Mouse (Mus musculus) embryonic facial prominence, embryonic 15.5 days (tissue): Measurements from ENCODE around the gene Tmem101. TPM values are rescaled to one million over a fixed set of nuclear protein-coding genes. Genes with fewer than 3 reads are reported as not detected.
A peak's percentile ranks its signal among the peaks of the same experiment; 100 is the strongest.

Experiments used
- ATAC-seq: fragments of 200-750 bp; cut with Nextera tagmentation; 2 replicates; pipeline ENCODE4 v1.8.0; 2017; ENCODE audit warnings: low read depth, moderate TSS enrichment; ENCODE audit not compliant: insufficient number of reproducible peaks, low FRiP score, low TSS enrichment
- H3K27ac ChIP-seq: fragments of 300-500 bp; sonication (generic); replicated peaks from 2 replicates; pipeline ENCODE4 v1.5.1; 2015; ENCODE audit warnings: mild to moderate bottlenecking, inconsistent platforms
- H3K27me3 ChIP-seq: fragments of 300-500 bp; sonication (generic); 2 replicates; pipeline ENCODE4 v1.6.1; 2015; ENCODE audit warnings: inconsistent platforms
- H3K36me3 ChIP-seq: fragments of 300-500 bp; sonication (generic); 2 replicates; pipeline ENCODE4 v1.6.1; 2015; ENCODE audit warnings: mild to moderate bottlenecking, inconsistent platforms
- H3K4me1 ChIP-seq: fragments of 300-500 bp; sonication (generic); 2 replicates; pipeline ENCODE4 v1.6.1; 2015; ENCODE audit warnings: inconsistent platforms
- H3K4me2 ChIP-seq: fragments of 300-500 bp; sonication (generic); replicated peaks from 2 replicates; pipeline ENCODE4 v1.6.1; 2015; ENCODE audit warnings: mild to moderate bottlenecking, inconsistent platforms
- H3K4me3 ChIP-seq: fragments of 300-500 bp; sonication (generic); replicated peaks from 2 replicates; pipeline ENCODE4 v1.5.1; 2015; ENCODE audit warnings: mild to moderate bottlenecking, inconsistent platforms
- H3K9ac ChIP-seq: fragments of 300-500 bp; sonication (generic); 2 replicates; pipeline ENCODE4 v1.6.1; 2015; ENCODE audit warnings: inconsistent platforms
- H3K9me3 ChIP-seq: fragments of 300-500 bp; sonication (generic); replicated peaks from 2 replicates; pipeline ENCODE4 v1.6.1; 2016; ENCODE audit warnings: inconsistent platforms
- WGBS: fragments of 180-500 bp; shearing (Covaris S2); methylation state at CpG from one replicate; pipeline ENCODE4 v1.1.7; 2015; 5-methylcytosine and 5-hydroxymethylcytosine counted together
- polyA plus RNA-seq: library from polyadenylated mRNA; unstranded; fragments of >200 nt; fragmentation: Nextera tagmentation; extraction: Ambion mirVana; gene quantifications from 2 replicates; pipeline ENCODE4 v1.2.1, GENCODE M21; 2015

Tmem101 gene
- polyA plus RNA-seq, 1 experiment from 2014 or later = 39.4 TPM

DNA sequence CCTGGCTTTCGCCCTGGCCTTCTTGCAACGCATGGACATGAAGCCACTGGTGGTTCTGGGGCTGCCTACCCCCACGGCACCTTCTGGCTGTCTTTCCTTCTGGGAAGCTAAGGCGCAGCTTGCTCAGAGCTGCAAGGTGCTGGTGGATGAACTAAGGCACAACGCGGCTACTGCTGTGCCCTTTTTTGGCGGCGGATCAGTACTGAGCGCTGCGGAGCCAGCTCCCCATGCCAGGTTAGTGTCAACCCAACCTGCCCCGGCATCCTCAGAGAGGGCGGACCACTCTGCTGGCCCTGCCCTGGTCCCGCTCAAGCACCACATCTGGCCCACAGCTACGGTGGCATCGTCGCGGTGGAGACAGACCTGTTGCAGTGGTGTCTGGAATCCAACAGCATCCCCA, 9.7 kb downstream of the Tmem101 start:
- ATAC-seq = no peak
- no peak overlapping the region for H3K9ac ChIP-seq
- H3K4me2 ChIP-seq = no peak overlapping the region
- peaks cover 73% of the 10 kb centered on the region for H3K27me3 ChIP-seq
- no peak overlapping the region for H3K4me3 ChIP-seq
- no peaks in the 10 kb centered on the region for H3K9me3 ChIP-seq
- H3K36me3 ChIP-seq = no peaks in the 10 kb centered on the region
- no peak overlapping the region for H3K27ac ChIP-seq
- H3K4me1 ChIP-seq = peaks cover 22% of the 10 kb centered on the region
- WGBS = 12% methylated on average over 17 of the region's 17 CpGs

DNA sequence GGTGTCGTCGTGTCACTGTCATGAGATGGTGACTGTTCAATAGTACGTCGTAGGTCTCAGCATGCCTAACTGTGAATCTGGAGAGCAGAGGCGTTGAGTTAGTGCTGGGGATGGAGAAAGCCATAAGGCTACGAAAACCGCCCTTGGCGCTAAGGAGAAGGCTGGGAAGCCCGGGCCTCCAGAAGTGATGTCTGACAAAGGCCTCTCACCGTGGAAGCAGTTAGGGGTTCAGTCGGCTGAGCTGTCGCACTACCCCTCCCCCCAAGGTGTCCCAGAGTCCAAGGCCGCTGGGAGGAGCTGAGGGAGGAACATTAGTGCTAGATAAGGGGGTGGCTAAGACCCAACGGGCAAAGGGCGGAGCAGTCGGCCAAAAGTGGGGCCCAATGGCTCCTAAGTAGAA, 10.2 kb downstream of the Tmem101 start:
- Histone ChIP-seq H3K9me3 (no peaks in the 10 kb centered on the region), H3K4me1 (peaks cover 22% of the 10 kb centered on the region), H3K9ac (no peak overlapping the region), H3K36me3 (no peaks in the 10 kb centered on the region), H3K4me2 (peak overlapping the region; percentile 55; the same call in 1 of the 2 replicates), H3K4me3 (peak overlapping the region; percentile 35; the same call in 1 of the 2 replicates), H3K27ac (no peak overlapping the region), H3K27me3 (peaks cover 73% of the 10 kb centered on the region)
- ATAC-seq = no peak
- 5% methylated on average over 16 of the region's 16 CpGs for WGBS

DNA sequence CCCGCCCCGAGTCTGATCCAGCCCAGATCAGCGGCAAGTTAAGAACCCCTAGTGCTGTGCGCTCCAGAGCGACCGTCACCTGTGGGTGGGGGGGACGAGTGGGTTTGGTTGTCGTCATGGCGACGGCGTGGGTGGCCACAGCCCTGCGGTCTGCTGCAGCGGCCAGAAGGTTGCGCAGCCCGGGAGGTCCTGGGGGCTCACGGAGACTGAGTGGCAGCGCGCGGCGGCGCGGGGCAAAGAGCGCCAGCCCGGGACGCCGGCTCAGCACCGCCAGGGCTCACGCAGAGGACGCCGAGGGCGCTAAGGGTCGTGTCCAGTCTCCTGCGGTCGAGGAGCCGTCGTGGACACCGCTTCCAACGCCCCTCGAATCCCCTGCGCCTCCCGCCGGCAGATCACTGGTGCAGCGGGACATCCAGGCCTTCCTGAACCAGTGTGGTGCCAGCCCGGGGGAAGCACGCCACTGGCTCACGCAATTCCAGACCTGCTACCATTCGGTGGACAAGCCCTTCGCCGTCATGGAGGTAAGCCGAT, 10.7 kb downstream of the Tmem101 start, which contains the start of gene Nags:
TSS of gene Nags (plus strand) at position 43 of the 531 bp plus-strand sequence.
- Histone ChIP-seq H3K9ac (no peak within 1 kb of the TSS), H3K4me1 (peaks cover 22% of the 10 kb centered on the region), H3K36me3 (no peaks in the 10 kb centered on the region), H3K27ac (no peak within 1 kb of the TSS), H3K4me3 (peak within 1 kb of the TSS; percentile 35), H3K9me3 (no peaks in the 10 kb centered on the region), H3K4me2 (peak within 1 kb of the TSS; percentile 55), H3K27me3 (peaks cover 73% of the 10 kb centered on the region)
- WGBS = 2% methylated on average over 50 of the region's 50 CpGs
- 0 out of 2 replicates have a peak, but pooled peaks have one; percentile 26 for ATAC-seq

DNA sequence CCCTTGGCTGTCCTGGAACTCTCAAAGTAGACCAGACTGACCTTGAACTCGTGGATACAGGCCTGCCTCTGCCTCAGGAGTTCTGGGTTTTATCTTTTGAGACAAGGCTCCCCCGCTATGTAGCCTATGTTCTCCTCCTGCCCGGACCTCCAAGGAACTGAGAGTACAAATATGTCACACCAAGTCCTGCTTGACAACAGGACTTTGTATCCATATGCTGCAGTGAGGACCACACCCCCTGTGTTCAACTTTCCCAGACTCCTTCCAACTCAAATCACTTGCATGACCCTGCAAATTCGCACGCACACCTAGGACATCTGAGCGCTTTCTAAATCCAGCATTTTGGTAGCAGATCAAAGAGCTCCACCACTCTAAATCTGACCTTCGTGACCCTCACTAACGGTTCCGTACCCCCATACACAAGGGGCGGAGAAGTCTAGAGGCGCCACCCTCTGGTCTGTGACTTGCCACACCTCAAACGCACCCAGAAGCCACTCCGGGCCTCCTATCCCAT, 11.2 kb downstream of the Tmem101 start:
- peaks cover 73% of the 10 kb centered on the region for H3K27me3 ChIP-seq
- ATAC-seq = no peak
- H3K4me2 ChIP-seq = peak overlapping the region; percentile 55
- peaks cover 22% of the 10 kb centered on the region for H3K4me1 ChIP-seq
- 26% methylated on average over 13 of the region's 13 CpGs for WGBS
- no peak overlapping the region for H3K27ac ChIP-seq
- H3K36me3 ChIP-seq = no peaks in the 10 kb centered on the region
- no peak overlapping the region for H3K9ac ChIP-seq
- H3K4me3 ChIP-seq = peak overlapping the region; percentile 35
- H3K9me3 ChIP-seq = no peaks in the 10 kb centered on the region

GRCm38 (mm10) chr11:102142355-102142754, 13.8 kb downstream of the Tmem101 start:
- Histone ChIP-seq H3K27me3 (peaks cover 50% of the 10 kb centered on the region), H3K4me2 (no peak overlapping the region), H3K4me3 (no peak overlapping the region), H3K9me3 (no peaks in the 10 kb centered on the region), H3K36me3 (no peaks in the 10 kb centered on the region), H3K9ac (no peak overlapping the region), H3K4me1 (peaks cover 24% of the 10 kb centered on the region), H3K27ac (no peak overlapping the region)
- WGBS = 67% methylated on average over 7 of the region's 7 CpGs
- ATAC-seq = no peak

DNA sequence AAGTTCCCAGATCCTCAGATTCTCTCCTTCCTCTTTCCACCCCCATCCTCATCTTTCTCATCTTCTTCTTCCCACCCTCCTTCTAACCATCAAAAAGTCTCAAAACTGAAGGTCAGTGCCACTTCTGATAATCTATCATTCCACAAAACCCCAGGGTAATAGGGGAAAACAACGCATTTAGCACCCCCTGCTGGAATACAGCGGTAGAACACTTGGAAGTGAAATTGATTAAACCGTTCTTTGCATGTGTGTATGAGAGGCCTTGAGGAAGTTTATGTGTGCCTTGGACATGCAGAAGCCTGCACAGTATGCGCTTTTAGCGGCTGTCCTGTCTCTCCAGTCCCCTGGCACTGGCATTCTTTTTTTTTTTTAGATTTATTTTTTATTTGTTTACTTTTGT, 15.7 kb downstream of the Tmem101 start:
- Histone ChIP-seq H3K4me3 (no peak overlapping the region), H3K4me1 (peaks cover 9% of the 10 kb centered on the region), H3K36me3 (no peaks in the 10 kb centered on the region), H3K9ac (no peak overlapping the region), H3K9me3 (no peaks in the 10 kb centered on the region), H3K4me2 (no peak overlapping the region), H3K27me3 (peaks cover 32% of the 10 kb centered on the region), H3K27ac (no peak overlapping the region)
- no peak for ATAC-seq
- WGBS = 3% methylated on average over 5 of the region's 5 CpGs

DNA sequence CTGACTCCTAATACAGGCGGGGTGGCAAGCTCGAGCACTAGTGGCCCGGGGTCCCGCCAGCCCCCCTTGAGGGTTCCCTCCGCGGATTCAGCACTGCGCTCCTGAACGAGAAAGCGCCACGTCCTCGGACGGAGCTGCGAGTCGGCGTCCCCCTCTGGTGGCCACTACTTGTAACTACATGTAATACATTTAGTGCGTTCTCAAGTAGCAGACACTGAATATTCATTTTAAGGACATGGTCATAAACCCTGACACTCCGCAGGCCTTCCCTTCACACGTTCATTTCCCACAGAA, 17.8 kb downstream of the Tmem101 start:
- H3K4me2 ChIP-seq = peak overlapping the region; percentile 63
- ATAC-seq = no peak; the same call in 1 of the 2 replicates
- no peak overlapping the region for H3K9ac ChIP-seq
- H3K36me3 ChIP-seq = no peaks in the 10 kb centered on the region
- peak overlapping the region; percentile 36 for H3K4me3 ChIP-seq
- H3K27ac ChIP-seq = no peak overlapping the region
- peaks cover 9% of the 10 kb centered on the region for H3K4me1 ChIP-seq
- H3K9me3 ChIP-seq = no peaks in the 10 kb centered on the region
- 1% methylated on average over 18 of the region's 18 CpGs for WGBS
- peaks cover 11% of the 10 kb centered on the region for H3K27me3 ChIP-seq

DNA sequence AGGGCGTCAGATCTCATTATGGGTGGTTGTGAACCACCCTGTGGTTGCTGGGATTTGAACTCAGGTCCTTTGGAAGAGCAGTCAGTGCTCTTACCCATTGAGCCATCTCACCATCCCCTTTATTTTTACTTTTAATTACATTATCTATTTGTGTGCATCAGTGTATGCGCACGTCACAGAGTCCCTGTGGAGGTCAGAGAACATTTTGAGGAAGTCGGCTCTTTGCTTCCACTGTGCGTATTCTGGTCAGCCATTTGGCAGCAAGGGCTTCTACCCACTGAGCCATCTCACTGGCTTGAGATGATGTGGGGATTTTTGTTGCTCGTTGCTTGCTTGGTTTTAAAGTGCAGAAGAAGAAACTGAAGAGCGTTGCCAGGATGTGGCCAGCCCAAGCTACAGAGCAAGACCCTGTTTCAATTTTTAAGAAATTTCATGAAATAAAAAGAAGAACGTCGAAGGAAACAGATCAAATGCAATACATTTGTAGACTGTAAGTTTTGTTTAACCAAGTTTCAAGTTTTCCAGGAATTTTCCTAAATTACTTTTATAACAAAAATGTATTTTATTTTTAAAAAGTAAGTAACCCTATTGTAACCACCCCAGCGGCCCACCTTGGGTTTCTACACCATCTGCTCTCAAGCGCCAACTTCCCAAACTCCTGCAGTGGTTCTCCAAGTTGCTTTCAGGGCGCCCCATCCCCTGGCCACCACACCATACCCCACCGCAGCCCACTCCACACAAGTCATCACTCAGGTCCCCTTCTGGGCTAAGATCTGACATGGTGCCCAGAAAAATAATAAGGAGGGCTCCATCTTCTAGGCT, 18.4 kb downstream of the Tmem101 start:
- Histone ChIP-seq H3K9ac (no peak overlapping the region), H3K36me3 (no peaks in the 10 kb centered on the region), H3K4me3 (peak overlapping the region; percentile 36), H3K9me3 (no peaks in the 10 kb centered on the region), H3K4me2 (peak overlapping the region; percentile 63), H3K27me3 (peaks cover 6% of the 10 kb centered on the region), H3K4me1 (peaks cover 9% of the 10 kb centered on the region), H3K27ac (no peak overlapping the region)
- WGBS = 43% methylated on average over 13 of the region's 13 CpGs
- no peak for ATAC-seq

DNA sequence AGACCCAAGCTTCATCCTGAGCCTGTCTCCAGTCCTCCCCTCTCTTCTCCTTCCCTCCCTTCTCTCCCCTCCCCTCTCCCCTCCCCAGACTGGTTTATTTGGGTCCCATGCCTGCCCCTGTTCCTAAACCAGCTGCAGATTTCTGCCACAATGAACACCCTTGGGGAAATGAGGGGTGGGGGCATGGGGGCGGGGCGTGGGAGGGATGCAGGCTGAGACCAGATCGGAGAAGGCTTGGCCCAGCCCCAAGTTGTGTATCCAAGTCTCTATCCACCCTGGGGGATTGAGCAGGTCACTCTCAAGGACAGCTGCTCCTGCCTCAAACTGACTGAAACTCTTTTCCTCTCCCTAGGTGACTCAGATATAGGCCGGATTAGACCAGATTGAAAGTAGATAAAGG, 21.7 kb downstream of the Tmem101 start:
- WGBS = 16% methylated on average over 4 of the region's 4 CpGs

GRCm38 (mm10) chr11:102117386-102117785, 38.8 kb downstream of the Tmem101 start:
- Histone ChIP-seq H3K4me1 (no peaks in the 10 kb centered on the region), H3K4me3 (no peak overlapping the region), H3K9me3 (no peaks in the 10 kb centered on the region), H3K4me2 (no peak overlapping the region), H3K27ac (no peak overlapping the region), H3K9ac (no peak overlapping the region), H3K36me3 (no peaks in the 10 kb centered on the region), H3K27me3 (peaks cover 6% of the 10 kb centered on the region; the same call in 1 of the 2 replicates)
- no peak for ATAC-seq
- WGBS = 74% methylated on average over 6 of the region's 6 CpGs

More for the DNA sequence above, 21.7 kb downstream of the Tmem101 start:
- Histone ChIP-seq H3K27me3 (no peaks in the 10 kb centered on the region), H3K36me3 (no peaks in the 10 kb centered on the region), H3K9me3 (no peaks in the 10 kb centered on the region), H3K4me3 (no peak overlapping the region), H3K9ac (no peak overlapping the region), H3K27ac (no peak overlapping the region), H3K4me1 (peaks cover 9% of the 10 kb centered on the region), H3K4me2 (no peak overlapping the region)
- ATAC-seq = no peak

- peaks cover 6% of the 10 kb centered on the region; the same call in 1 of the 2 replicates for H3K27me3 ChIP-seq
- H3K4me1 ChIP-seq = no peaks in the 10 kb centered on the region
- ATAC-seq = no peak
- H3K27ac ChIP-seq = no peak overlapping the region
- H3K36me3 ChIP-seq = no peaks in the 10 kb centered on the region
- WGBS = 72% methylated on average over 8 of the region's 8 CpGs
- no peaks in the 10 kb centered on the region for H3K9me3 ChIP-seq
- no peak overlapping the region for H3K4me2 ChIP-seq
- H3K9ac ChIP-seq = no peak overlapping the region
- H3K4me3 ChIP-seq = no peak overlapping the region
Observed at GRCm38 (mm10) chr11:102116241-102116640, 40.0 kb downstream of the Tmem101 start.
